Comparison of ENCODE assay signal across 17 mouse cellular contexts in the genomic region with DNA sequence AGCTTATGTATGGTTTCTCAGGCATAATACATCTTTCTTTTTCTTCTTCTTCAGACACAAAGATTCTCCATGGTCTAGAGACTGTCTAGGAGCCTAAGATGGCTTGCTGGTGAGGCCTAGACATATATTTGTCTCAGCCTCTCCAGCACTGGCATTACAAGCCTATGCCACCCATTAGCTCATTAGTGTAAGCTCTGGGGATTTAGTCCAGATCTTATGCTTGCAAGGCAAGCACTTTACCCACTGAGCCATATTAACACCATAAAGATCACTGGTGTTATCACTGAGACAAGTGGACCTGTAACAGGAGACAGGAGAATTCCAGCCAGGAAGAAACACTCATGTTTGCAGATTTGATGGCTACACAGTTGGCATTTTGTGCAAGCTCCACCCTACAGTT.
"Had no signal": no experiment of that assay in that cellular context is flagged by ENCODE, and none has a peak within 500 bp of the region (broad histone marks: within the 10 kb centered on the region; RNA-seq: fewer than 3 reads in every experiment).

No protein-coding gene starts in this region.

- DNase-seq: lung, adult 18-20 months; lung, embryonic 14.5 days; lung, postnatal 10 days; lung, postnatal 4 days; midbrain, embryonic 14.5 days; right cerebral cortex, postnatal 14 days; thymus, adult 2 months; thymus, postnatal 25 days; thymus, postnatal 4 days had no signal

- H3K4me1 ChIP-seq: stomach, embryonic 15.5 days had no signal

- H3K27ac ChIP-seq: liver, embryonic 14.5 days; midbrain, embryonic 12.5 days; neural tube, embryonic 13.5 days; neural tube, embryonic 15.5 days; stomach, embryonic 15.5 days; stomach, postnatal 0 days had no signal

- H3K4me2 ChIP-seq: lung, embryonic 14.5 days; midbrain, embryonic 12.5 days; neural tube, embryonic 13.5 days; neural tube, embryonic 15.5 days; stomach, embryonic 15.5 days had no signal

- H3K36me3 ChIP-seq: midbrain, embryonic 12.5 days; neural tube, embryonic 13.5 days; neural tube, embryonic 15.5 days; stomach, embryonic 15.5 days had no signal

- H3K9ac ChIP-seq: liver, embryonic 14.5 days; lung, embryonic 14.5 days; midbrain, embryonic 12.5 days; neural tube, embryonic 13.5 days; neural tube, embryonic 15.5 days; stomach, embryonic 15.5 days had no signal

- H3K9me3 ChIP-seq: midbrain, embryonic 12.5 days; neural tube, embryonic 13.5 days; neural tube, embryonic 15.5 days; stomach, embryonic 15.5 days had no signal

- H3K4me3 ChIP-seq: midbrain, embryonic 12.5 days; myocyte; neural tube, embryonic 13.5 days; neural tube, embryonic 15.5 days; stomach, embryonic 15.5 days had no signal

- ATAC-seq: midbrain, embryonic 16.5 days had no signal

- H3K27me3 ChIP-seq: midbrain, embryonic 12.5 days; neural tube, embryonic 13.5 days; neural tube, embryonic 15.5 days; stomach, embryonic 15.5 days had no signal
